Mouse (Mus musculus): ENCODE measurements around the gene Ahcyl2. TPM values are rescaled to one million over a fixed set of nuclear protein-coding genes. Genes with fewer than 3 reads are reported as not detected.
A peak's percentile ranks its signal among the peaks of the same experiment; 100 is the strongest.

Ahcyl2 gene
- polyA plus RNA-seq, 1 experiment from 2014 or later = 2.0 TPM

DNA sequence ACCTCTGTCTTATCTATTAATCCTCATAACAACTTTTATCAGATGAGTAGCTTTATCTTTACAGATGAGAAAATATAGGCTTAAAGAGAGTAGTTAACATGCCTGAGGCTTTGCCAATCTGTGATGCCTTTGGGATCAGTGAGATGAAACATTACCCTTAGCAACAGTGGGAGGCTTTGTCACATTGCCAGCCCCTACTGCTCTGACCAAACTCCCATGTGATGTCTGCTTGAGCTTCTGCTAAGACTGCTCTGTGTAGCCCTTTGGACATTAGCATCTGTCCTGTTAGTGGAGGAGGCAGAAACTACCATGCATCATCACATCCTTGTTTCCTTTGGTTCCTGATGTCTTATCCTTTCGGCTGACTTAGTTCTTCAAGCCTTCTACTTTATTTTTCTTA is 7.8 kb downstream of the Ahcyl2 start:
- Histone ChIP-seq H3K36me3 (replicated peaks; ENCODE audit: insufficient read depth, low read length) (no peaks in the 10 kb centered on the region), H3K4me2 (ENCODE audit: low read depth, low read length) (no peak overlapping the region), H3K27me3 (ENCODE audit: insufficient read depth, low read length) (no peaks in the 10 kb centered on the region), H3K4me3 (ENCODE audit: low read depth, low read length) (no peak overlapping the region), H3K9ac (replicated peaks) (no peak overlapping the region), H3K27ac (ENCODE audit: low read depth) (no peak overlapping the region), H3K9me3 (ENCODE audit: low read length) (no peaks in the 10 kb centered on the region), H3K4me1 (ENCODE audit: insufficient read depth) (peaks cover 5% of the 10 kb centered on the region)
- no peak for ATAC-seq
- 92% methylated on average over 1 of the region's 1 CpGs for WGBS (ENCODE audit: insufficient replicate concordance)
- no peak for DNase-seq
- TF ChIP-seq CTCF (IDR thresholded peaks at IDR 0.05; ENCODE audit: low read depth) (no peak), EP300 (IDR thresholded peaks at IDR 0.05; ENCODE audit: low read depth) (no peak)

DNA sequence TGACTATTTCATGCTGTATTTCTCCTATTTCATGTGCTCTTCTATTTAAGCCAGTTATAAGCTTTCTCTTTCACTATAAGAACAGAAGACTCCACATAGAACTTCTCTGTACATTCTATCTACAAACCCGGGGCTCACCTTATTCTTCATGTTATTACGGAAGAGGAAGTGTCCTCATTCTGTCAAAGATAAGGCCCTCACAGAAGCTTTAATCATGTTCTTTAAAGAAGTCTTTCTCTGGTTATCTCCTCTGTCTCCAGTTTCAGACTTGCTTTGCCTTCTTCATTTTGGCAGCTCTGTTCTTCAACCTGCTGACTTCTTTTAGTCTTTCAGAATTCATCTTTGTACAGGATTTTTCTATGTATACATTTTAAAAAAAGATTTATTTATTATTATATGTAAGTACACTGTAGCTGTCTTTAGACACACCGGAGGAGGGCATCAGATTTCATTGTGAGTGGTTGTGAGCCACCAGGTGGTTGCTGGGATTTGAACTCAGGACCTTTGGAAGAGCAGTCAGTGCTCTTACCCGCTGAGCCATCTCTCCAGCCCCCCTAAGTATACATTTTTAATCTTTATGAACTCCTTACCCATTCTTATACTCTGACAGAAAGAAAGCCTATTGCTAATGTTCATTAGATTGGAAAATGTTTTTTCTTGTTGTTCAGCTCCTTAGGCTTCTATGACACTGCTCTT is 8.9 kb downstream of the Ahcyl2 start:
- H3K27ac ChIP-seq (ENCODE audit: low read depth) = no peak overlapping the region
- H3K4me1 ChIP-seq (ENCODE audit: insufficient read depth) = peaks cover 5% of the 10 kb centered on the region
- DNase-seq (no peak), ATAC-seq (no peak)
- H3K36me3 ChIP-seq (replicated peaks; ENCODE audit: insufficient read depth, low read length) = no peaks in the 10 kb centered on the region
- no peak overlapping the region for H3K4me2 ChIP-seq (ENCODE audit: low read depth, low read length)
- 57% methylated on average over 4 of the region's 4 CpGs for WGBS (ENCODE audit: insufficient replicate concordance)
- H3K9ac ChIP-seq (replicated peaks) = no peak overlapping the region
- no peaks in the 10 kb centered on the region for H3K27me3 ChIP-seq (ENCODE audit: insufficient read depth, low read length)
- TF ChIP-seq CTCF (IDR thresholded peaks at IDR 0.05; ENCODE audit: low read depth) (no peak), EP300 (IDR thresholded peaks at IDR 0.05; ENCODE audit: low read depth) (0 out of 2 replicates have a peak, but pooled peaks have one; percentile 18)
- no peak overlapping the region for H3K4me3 ChIP-seq (ENCODE audit: low read depth, low read length)
- no peaks in the 10 kb centered on the region for H3K9me3 ChIP-seq (ENCODE audit: low read length)

- ATAC-seq = no peak
- no peaks in the 10 kb centered on the region for H3K27me3 ChIP-seq (ENCODE audit: insufficient read depth, low read length)
- no peak overlapping the region for H3K9ac ChIP-seq (replicated peaks)
- no peak for DNase-seq
- no peak for TF ChIP-seq EP300 (IDR thresholded peaks at IDR 0.05; ENCODE audit: low read depth)
- no peak for TF ChIP-seq CTCF (IDR thresholded peaks at IDR 0.05; ENCODE audit: low read depth)
- 80% methylated on average over 3 of the region's 3 CpGs for WGBS (ENCODE audit: insufficient replicate concordance)
- peaks cover 5% of the 10 kb centered on the region for H3K4me1 ChIP-seq (ENCODE audit: insufficient read depth)
- H3K36me3 ChIP-seq (replicated peaks; ENCODE audit: insufficient read depth, low read length) = no peaks in the 10 kb centered on the region
- H3K27ac ChIP-seq (ENCODE audit: low read depth) = no peak overlapping the region
- H3K4me2 ChIP-seq (ENCODE audit: low read depth, low read length) = no peak overlapping the region
- no peak overlapping the region for H3K4me3 ChIP-seq (ENCODE audit: low read depth, low read length)
- H3K9me3 ChIP-seq (ENCODE audit: low read length) = no peaks in the 10 kb centered on the region
Observed at GRCm38 (mm10) chr6:29777238-29777555, 9.4 kb downstream of the Ahcyl2 start.

DNA sequence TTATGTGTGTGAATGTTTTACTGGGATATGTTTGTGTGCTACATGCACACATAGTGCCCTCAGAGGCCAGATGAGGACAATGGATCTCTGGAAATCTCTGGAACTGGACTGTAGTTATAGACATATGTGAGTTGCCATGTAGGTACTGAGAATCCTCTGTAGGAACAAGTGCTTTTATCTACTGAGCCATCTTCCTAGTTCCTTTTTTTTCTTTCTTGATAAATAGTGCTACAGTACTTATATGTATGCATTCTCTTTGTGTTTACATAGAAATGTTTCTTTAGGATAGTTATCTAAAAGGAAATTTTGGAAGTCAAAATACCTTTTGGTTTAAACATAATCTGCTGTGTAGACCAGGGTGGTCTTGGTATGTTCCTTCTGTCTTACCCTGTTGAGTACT is 12.3 kb downstream of the Ahcyl2 start:
- Histone ChIP-seq H3K36me3 (replicated peaks; ENCODE audit: insufficient read depth, low read length) (no peaks in the 10 kb centered on the region), H3K27ac (ENCODE audit: low read depth) (no peak overlapping the region), H3K4me2 (ENCODE audit: low read depth, low read length) (no peak overlapping the region), H3K9me3 (ENCODE audit: low read length) (no peaks in the 10 kb centered on the region), H3K27me3 (ENCODE audit: insufficient read depth, low read length) (no peaks in the 10 kb centered on the region), H3K4me3 (ENCODE audit: low read depth, low read length) (no peak overlapping the region), H3K4me1 (ENCODE audit: insufficient read depth) (peaks cover 14% of the 10 kb centered on the region), H3K9ac (replicated peaks) (no peak overlapping the region)
- DNase-seq (no peak), ATAC-seq (no peak)
- TF ChIP-seq EP300 (IDR thresholded peaks at IDR 0.05; ENCODE audit: low read depth) (no peak), CTCF (IDR thresholded peaks at IDR 0.05; ENCODE audit: low read depth) (no peak)

GRCm38 (mm10) chr6:29780571-29780970 is 12.8 kb downstream of the Ahcyl2 start:
- no peaks in the 10 kb centered on the region for H3K36me3 ChIP-seq (replicated peaks; ENCODE audit: insufficient read depth, low read length)
- H3K9me3 ChIP-seq (ENCODE audit: low read length) = no peaks in the 10 kb centered on the region
- H3K9ac ChIP-seq (replicated peaks) = no peak overlapping the region
- H3K4me3 ChIP-seq (ENCODE audit: low read depth, low read length) = no peak overlapping the region
- ATAC-seq = no peak
- no peak overlapping the region for H3K4me2 ChIP-seq (ENCODE audit: low read depth, low read length)
- H3K4me1 ChIP-seq (ENCODE audit: insufficient read depth) = peaks cover 14% of the 10 kb centered on the region
- no peaks in the 10 kb centered on the region for H3K27me3 ChIP-seq (ENCODE audit: insufficient read depth, low read length)
- H3K27ac ChIP-seq (ENCODE audit: low read depth) = no peak overlapping the region
- TF ChIP-seq CTCF (IDR thresholded peaks at IDR 0.05; ENCODE audit: low read depth) (no peak), EP300 (IDR thresholded peaks at IDR 0.05; ENCODE audit: low read depth) (no peak)
- DNase-seq = no peak
- WGBS (ENCODE audit: insufficient replicate concordance) = 91% methylated on average over 2 of the region's 2 CpGs

- ATAC-seq (no peak), DNase-seq (no peak)
- no peak overlapping the region for H3K9ac ChIP-seq (replicated peaks)
- TF ChIP-seq EP300 (IDR thresholded peaks at IDR 0.05; ENCODE audit: low read depth) (no peak), CTCF (IDR thresholded peaks at IDR 0.05; ENCODE audit: low read depth) (no peak)
- H3K27me3 ChIP-seq (ENCODE audit: insufficient read depth, low read length) = no peaks in the 10 kb centered on the region
- H3K4me3 ChIP-seq (ENCODE audit: low read depth, low read length) = no peak overlapping the region
- H3K4me2 ChIP-seq (ENCODE audit: low read depth, low read length) = no peak overlapping the region
- H3K27ac ChIP-seq (ENCODE audit: low read depth) = no peak overlapping the region
- H3K36me3 ChIP-seq (replicated peaks; ENCODE audit: insufficient read depth, low read length) = no peaks in the 10 kb centered on the region
- H3K9me3 ChIP-seq (ENCODE audit: low read length) = no peaks in the 10 kb centered on the region
- WGBS (ENCODE audit: insufficient replicate concordance) = 53% methylated on average over 1 of the region's 1 CpGs
- peaks cover 9% of the 10 kb centered on the region for H3K4me1 ChIP-seq (ENCODE audit: insufficient read depth)
Observed at GRCm38 (mm10) chr6:29782239-29782638, 14.4 kb downstream of the Ahcyl2 start.

DNA sequence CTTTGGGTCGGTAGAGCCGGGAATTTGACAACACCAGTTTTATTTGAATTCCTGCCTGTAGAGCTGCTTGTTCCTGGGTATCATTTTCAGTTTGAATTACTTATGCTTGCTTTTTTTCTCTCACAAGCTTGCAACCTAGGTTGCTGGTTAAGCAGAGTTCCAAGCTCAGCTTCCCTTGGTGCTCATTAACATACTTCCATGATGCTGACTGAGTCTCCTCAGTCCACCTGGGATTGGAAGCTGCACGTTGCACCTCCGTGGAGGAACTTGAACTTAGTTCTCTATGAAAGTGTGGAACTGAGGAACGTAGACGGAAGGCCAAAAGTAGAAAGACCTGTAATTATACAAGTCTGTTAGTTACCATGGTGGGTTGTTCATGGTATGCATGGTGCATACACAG is 16.1 kb downstream of the Ahcyl2 start:
- Histone ChIP-seq H3K9ac (replicated peaks) (no peak overlapping the region), H3K36me3 (replicated peaks; ENCODE audit: insufficient read depth, low read length) (no peaks in the 10 kb centered on the region), H3K9me3 (ENCODE audit: low read length) (no peaks in the 10 kb centered on the region), H3K4me1 (ENCODE audit: insufficient read depth) (peaks cover 9% of the 10 kb centered on the region), H3K27me3 (ENCODE audit: insufficient read depth, low read length) (no peaks in the 10 kb centered on the region), H3K4me2 (ENCODE audit: low read depth, low read length) (peak overlapping the region; percentile 40), H3K4me3 (ENCODE audit: low read depth, low read length) (no peak overlapping the region), H3K27ac (ENCODE audit: low read depth) (no peak overlapping the region)
- DNase-seq (no peak), ATAC-seq (no peak)
- WGBS (ENCODE audit: insufficient replicate concordance) = 87% methylated on average over 6 of the region's 6 CpGs
- TF ChIP-seq CTCF (IDR thresholded peaks at IDR 0.05; ENCODE audit: low read depth) = no peak
- TF ChIP-seq EP300 (IDR thresholded peaks at IDR 0.05; ENCODE audit: low read depth) = no peak
